Comparison of ENCODE assay signal across 1 mouse cellular context in the genomic region with DNA sequence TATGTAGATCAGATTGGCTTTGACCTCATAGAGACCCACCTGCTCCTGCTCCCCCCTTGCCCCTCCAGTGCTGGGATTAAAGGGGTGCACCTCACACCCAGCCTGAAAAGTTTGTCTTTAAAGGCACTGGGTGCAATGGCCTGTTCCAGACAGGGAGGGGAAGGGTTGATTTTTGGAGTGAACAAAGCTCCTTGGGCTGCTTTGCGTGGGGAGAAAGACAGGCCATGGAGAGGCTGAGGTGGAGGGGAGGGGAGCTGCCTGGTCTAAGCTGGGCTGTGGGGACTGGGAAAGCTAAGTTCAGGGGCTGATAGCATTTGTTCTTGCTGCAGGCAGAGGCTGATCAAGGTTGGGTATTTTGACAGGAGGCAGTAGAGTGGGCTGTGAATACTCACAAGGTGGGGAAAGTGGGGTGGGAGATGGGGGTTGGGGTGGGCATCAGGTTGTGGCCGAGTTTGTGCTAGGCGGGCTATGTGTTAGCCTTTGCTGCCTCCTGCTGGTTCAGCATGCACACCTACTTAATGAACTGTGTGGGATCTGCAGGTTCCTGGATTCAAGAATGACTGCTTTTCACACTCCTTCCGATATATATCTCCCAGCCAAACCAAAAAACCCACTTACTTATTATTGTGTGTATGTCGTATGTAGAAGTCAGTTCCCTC.
TF ChIP-seq lines count a peak whose summit lies in the region.

No protein-coding gene starts in this region.

TF ChIP-seq in MEL, 35 proteins besides CTCF, POLR2A, EP300 and RAD21:
- TF ChIP-seq POLR2AphosphoS2 (IDR thresholded peaks at IDR 0.05; ENCODE audit: low read length) = no peak
- 0 out of 2 replicates have a peak, but pooled peaks have one; percentile 2 for TF ChIP-seq SIN3A (IDR thresholded peaks at IDR 0.05; ENCODE audit: low read length)
- no peak for TF ChIP-seq BHLHE40 (IDR thresholded peaks at IDR 0.05; ENCODE audit: borderline replicate concordance, low read depth, low read length)
- no peak for TF ChIP-seq MEF2A (IDR thresholded peaks at IDR 0.05; ENCODE audit: extremely low read depth, insufficient replicate concordance, low read depth, low read length, poor library complexity, severe bottlenecking)
- TF ChIP-seq HCFC1 (IDR thresholded peaks at IDR 0.05; ENCODE audit: low read depth, low read length) = 0 out of 2 replicates have a peak, but pooled peaks have one; percentile 38
- TF ChIP-seq ZC3H11A (IDR thresholded peaks at IDR 0.05; ENCODE audit: low read depth, low read length) = peak; percentile 83
- TF ChIP-seq ETS1 (IDR thresholded peaks at IDR 0.05; ENCODE audit: low read depth, low read length) = no peak
- TF ChIP-seq MAFK (IDR thresholded peaks at IDR 0.05; ENCODE audit: borderline replicate concordance, low read depth, low read length) = no peak
- TF ChIP-seq TCF12 (IDR thresholded peaks at IDR 0.05; ENCODE audit: low read depth, low read length) = no peak
- TF ChIP-seq KAT2A (conservative IDR thresholded peaks at IDR 0.05; ENCODE audit: low read depth, low read length) = no peak
- TF ChIP-seq SMC3 (IDR thresholded peaks at IDR 0.05; ENCODE audit: low read depth, low read length) = peak; percentile 74
- no peak for TF ChIP-seq ZMIZ1 (IDR thresholded peaks at IDR 0.05; ENCODE audit: low read depth, low read length)
- no peak for TF ChIP-seq ZNF384 (IDR thresholded peaks at IDR 0.05; ENCODE audit: low read depth, low read length)
TF ChIP-seq in MEL: peak in this region for 4.
